Mouse (Mus musculus) gastrocnemius, adult 18-20 months (tissue): Measurements from ENCODE around the gene Prdm10. TPM values are rescaled to one million over a fixed set of nuclear protein-coding genes. Genes with fewer than 3 reads are reported as not detected.
A peak's percentile ranks its signal among the peaks of the same experiment; 100 is the strongest.

Source experiments
- DNase-seq: peaks from one replicate; pipeline ENCODE4 v3.0.0; 2021; ENCODE audit warnings: low spot score
- long read RNA-seq, 2 experiments: library from polyadenylated mRNA; stranded (forward); transcript quantifications; one replicate each; pipeline ENCODE4 v2.0.0; 2021
- total RNA-seq, 2 experiments: library from RNA; stranded (reverse); gene quantifications; 2 replicates each; pipeline ENCODE4 v1.2.3; 2021

Prdm10 gene
- 1 to 10 TPM; 3.7 to 4.1 TPM for total RNA-seq
- long read RNA-seq, experiment 1, partial matches to known transcripts, result 0 of 3 reads
- long read RNA-seq, experiment 1, other reads (novel, unspliced or antisense), result 1 of 3 reads
- long read RNA-seq, experiment 2, partial matches to known transcripts, result 0 of 2 reads
- long read RNA-seq, experiment 2, other reads (novel, unspliced or antisense), result 1 of 2 reads

DNA sequence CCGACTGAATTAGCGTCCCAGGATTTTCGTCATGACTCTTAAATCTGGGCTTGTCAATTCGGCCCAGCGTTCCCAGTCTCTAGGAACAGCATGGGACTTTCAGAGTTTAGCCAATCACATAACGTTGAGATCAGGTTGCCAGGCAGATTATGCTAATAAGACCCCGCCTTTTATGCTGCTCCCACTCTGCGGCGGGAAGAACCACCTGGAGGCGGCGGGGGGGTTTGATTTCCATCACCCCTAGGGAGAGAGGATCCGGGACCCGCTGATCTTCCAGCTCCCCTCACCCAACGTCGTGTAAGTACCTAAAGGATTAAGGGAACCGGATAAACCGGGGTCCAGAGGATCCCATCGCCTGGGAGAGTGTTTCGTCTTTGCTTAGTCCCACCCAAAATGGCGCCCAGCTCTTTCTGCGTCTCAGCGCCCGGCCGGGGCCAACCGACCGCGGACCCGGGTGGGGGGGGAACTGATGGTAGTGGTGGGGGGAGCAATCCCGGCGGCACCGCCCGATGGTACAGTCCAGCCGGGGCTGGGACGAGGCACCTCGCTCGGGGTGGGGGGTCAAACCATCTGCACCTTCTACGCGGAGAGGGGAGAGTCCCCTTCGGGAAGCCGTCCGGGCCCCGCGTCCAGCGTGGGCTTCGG is at the start of gene Prdm10:
Prdm10 (plus strand) TSS at position 173 of the 645 bp plus-strand sequence.
- DNase-seq, result peak; percentile 97

DNA sequence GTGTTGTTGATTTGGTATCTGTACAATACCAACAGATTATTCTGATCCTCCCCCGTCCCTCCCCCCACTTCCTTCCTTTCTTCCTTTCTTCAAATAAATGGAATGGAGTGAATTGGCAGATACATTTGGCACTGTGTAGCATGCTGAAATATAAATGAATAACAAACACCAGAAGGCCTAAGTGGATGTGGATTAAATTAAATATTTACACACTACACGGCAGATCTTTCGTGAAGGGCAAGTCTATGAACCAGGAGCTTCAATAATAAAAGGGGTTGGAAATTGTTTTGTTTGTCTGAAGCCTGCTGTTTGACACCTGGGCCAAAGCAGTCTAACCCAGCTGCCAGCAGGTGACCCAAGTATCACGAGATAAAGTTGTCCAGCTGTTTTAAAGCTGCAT is 45.3 kb upstream of the Prdm10 start:
- no peak for DNase-seq

DNA sequence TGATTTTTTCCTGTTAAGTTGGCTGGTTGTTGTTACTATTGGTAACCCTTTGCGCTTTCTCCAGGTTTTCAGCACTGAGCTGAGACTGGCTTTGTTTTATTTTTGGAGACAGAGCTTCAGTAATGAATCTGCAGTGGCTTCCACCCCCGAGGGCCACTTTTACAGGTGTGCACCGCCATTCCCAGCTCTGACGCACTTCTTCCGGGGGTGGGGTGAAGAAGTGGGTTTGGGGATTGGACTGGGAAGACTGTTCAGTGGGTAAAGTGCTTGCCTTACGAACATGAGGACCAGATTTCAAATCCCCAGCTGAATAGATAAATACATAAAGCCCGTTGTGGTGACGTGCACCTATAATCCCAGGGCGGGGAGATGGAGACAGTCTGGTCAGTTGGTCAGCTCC is 44.8 kb upstream of the Prdm10 start:
- DNase-seq, result no peak

DNA sequence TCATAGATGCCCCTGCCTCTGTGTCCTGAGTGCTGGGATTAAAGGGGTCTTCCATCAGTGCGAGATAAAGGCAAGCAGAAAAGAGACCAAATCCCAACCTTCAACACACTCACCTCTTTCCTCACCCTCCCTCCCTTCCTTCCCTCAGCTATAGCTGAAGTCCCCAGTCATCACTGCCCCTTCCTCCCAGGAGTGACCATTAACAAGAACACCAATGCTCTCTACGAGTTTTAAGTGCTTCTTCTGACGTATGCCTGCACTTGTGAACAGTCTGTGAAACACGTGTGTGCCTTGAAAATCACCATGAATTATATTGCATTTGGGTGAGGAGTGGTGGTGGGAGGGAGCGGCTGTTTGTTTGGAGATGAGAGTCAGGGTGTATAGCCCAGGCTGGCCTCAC is 44.3 kb upstream of the Prdm10 start:
- no peak for DNase-seq

DNA sequence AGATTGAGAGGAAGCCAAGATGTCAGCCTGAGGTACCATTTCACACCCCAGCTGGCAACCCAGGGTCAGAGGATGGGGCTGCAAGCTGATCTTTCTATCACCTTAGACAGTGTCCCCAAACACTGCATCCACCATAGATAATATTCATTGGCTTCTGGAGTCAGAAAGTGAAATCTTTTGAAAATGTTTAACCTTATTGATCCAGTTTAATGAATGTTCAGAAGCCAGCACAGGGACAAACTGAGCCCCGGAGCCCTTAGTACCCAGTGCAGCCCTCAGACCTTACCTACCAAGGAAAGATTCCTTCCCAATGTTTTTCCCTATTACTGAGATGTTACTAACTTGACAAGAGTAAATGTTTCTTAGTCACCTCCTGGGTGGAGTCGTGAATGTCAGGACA is 41.8 kb upstream of the Prdm10 start:
- no peak for DNase-seq

DNA sequence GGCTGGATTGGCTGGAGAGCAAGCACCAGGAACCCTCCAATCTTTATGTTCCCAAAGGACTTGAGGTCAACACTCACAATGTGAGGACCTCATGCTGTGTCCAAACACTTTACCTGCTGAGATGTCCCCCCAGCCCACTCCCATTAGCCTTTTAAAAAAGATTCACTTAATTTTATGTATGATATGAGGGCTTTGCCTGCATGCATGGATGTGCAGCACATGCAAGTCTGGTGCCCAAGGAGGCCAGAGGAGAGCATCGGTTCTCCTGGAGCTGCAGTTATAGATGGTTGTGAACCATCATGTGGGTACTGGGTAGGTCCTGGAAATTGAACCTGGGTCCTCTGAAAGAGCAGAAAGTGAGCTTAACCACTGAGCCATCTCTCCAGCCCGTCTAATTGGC is 40.8 kb upstream of the Prdm10 start:
- no peak for DNase-seq

DNA sequence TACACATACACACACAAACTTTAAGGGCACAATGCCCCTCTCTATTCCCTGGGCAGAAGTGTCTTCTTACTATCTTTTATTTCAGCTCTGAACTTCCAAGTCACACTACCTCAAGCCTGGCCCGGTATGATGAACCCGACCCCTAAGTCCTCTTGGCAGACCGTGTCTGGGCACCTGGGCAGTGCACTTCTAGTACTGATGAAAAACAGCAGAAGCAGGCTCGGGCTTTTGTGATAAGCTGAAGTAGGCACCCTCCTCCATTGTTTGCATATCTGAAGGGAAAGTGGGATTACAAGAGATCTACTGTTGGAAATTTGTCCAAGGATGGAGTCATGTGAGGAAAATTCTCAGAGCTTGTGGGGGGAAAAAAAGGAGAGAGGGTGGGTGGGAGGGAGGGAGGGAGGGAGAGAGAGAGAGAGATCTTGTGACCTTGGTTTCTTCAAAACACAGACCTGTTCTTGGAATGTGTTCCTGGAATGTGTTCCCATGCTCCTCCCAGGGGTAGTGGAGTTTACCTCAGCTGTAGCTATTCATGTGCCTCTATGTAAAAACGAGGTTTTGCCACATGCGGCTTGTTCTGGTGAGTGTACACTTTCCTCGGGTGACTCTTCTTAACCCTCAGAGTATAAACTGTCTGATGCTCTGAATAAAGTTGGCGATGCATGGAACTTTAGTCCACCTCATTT is 39.7 kb upstream of the Prdm10 start:
- DNase-seq, result no peak

DNA sequence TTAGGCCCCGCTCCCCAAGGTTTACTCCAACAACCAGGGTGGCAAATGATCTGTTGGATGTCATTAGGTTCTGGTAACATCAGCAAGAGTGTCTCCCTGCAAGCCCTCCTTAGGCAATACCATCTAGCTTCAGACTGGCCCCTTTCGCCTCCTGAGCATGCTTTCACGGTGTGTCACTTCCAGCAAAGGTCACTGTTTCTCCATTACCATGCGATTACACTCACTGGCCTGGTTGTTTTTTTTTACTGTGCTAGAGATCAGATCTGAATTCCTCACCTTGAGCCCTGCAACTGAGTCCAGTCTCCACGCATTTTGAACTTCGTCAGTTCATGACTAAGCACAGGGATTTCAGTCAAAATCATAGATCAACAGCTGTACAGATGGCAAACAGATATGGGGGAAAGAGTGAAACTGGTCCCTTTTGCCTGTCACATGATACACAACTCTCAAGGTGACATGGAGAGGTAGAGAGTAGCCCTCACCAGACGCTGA is 39.1 kb upstream of the Prdm10 start:
- DNase-seq, result no peak

DNA sequence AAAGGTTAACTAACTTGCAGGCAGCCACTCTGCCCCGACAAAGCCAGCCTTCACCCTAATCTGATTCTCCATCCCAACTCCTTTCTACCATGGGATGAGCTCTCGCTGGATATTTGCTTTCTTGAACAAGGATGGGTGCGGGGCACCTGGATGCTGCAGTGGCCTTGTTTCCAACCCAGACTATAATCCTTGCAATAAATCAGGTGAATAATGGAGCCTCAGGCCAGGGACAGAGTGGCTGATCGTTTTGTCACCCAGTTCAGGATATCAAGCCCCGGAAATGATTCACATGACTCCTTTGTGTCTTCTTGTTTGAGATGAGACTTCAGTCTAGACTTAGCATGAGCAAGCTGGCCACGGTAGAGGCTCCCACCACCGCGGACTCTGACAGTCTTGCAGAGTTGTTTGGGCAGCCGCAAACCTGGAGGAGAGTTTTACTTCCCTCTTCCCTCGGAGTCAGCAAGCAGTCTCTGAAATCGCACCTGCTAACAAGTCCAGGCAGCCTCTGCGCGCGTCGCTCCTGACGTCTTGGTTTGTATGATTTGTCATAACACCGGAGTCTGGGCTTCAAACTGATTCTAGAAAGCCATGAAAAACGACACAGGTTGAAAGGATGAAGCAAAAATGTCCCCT is 36.9 kb upstream of the Prdm10 start:
- DNase-seq, result no peak

DNA sequence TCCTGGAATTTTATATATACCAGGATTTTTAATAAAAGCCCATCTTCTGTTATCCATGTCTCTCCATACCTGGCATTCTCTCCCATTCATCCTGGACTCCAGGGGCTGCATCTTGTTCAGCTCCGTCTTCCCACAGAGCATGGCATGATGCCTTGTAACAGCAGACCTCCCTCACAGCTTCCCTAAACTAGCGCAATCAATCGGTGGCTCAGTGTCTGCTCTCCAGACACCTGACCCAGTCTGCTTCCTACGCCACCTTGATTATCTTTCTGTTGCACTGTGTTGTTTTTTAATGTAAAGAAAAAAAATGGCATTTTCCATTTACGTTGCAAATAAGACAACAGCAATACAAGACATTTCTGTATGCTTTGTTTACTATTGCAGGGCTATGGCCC is 36.4 kb upstream of the Prdm10 start:
- no peak for DNase-seq

DNA sequence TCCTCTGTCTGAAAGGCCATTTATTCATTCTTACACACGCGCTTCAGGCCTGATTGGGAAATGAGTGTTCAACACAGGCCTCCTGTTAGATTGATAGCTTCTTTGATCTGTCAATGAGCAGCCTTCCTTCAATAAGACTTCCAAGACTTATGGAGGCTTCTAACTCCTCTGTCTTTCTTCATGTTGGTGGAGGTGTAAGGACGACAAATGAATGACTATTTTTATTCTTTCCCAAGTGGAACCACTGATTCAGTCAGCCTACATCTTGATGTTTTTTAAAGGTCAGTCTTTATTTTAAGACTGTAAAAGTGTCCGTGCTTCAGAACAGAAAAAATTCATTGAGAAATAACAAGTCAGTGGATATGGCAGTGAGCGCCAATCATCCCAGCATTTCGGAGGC is 35.3 kb upstream of the Prdm10 start:
- no peak for DNase-seq

DNA sequence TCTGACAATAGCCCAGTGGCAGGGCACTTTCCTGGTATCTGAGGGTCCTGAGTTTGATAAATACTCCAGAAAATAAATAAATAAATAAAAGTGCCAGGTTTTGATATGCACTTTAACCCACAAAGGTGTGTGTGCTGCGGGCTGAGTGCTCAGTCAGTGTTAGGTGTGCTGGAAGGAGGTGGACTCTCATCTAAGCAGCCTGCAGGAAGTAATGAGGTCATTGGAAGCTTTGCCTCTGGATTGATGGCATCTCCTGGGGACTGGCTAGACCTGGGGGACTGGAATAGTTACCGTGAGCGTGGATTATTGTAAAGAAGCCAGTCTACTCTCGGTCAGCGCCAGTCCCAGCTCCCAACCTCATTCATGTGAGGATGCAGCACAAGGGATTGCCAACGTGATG is 33.9 kb upstream of the Prdm10 start:
- no peak for DNase-seq

DNA sequence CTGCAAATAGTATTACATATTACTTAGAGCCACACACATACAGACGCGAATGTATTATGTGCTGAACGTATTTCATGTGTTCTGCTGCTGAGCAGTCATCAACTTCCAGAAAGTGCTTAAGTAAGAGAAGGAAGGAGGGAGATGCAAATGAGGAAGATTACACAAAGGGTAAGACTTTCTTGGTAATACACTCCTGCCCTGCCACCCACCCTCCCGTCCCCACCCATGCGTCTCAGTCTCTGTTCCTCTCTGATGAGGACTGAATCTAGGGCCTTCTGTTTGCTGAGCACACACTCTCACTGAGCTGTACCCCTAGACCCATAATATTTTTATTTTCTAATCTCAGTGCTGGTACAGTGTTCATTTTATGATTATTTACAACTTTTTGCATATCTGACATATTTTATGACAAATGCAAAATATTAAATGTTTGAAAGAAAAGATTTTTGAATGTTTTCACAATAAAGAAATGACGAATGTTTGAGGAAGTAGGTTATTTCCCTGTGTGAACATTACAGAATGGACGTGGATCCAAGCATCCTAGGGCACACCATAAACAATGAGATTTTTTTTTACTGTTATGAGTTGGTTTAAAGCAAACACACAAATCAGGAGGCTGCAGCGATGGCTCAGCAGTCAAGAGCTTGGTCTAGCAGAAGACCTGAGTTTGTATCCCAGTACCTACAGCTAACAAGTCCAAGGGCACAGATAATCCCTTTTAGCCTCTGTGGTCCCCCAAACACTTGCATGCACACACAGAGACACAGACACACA is 32.7 kb upstream of the Prdm10 start:
- DNase-seq, result no peak

DNA sequence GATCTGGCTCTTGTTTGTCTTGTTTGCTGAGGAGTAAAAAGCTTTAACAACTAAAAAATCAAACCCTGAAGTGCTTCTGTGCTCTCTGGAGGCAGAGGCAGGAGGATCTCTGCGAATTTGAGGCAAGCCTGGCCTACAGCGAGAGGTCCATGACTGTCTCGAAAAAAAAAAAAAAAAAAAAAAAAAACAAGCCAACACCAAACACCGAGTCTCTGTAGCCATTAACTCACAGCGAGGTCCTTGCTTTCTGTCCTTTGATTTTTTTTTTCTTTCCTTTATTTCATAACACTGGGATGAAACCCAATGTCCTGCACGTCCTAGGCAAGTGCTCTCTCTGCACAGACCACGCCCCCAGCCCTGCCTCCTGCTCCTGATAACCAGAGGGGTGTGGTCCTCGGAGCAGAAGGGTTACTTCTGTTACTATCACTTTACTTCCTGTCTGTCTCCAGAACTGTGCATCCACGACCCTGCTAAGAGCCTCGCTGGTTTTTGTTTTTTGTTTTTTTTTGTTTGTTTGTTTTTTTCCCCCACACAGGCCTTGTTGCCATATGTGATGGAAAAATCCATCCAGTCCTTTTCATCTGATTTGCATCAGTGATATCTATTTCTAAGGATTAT is 28.0 kb upstream of the Prdm10 start:
- peak; percentile 7 for DNase-seq

DNA sequence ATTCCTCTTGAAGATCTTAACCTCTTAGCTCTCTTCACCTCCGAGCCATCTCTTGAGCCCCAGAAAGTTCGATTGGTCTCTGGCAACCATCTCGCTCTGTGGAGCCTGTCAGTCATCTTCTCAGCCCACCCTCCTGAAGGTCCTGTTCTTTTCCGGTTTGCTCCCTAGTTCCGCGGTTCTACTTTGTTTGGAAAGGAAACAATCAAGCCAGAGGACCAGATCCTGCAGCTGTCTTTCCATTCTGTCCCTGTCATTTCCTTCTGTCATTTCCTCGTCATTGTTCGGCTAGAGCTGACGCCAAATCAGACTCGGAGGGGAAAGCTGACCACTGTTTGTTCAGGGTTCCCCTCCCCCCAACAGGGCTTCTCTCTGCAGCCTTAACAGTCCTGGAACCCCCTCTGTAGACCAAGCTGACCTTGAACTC is 27.0 kb upstream of the Prdm10 start:
- peak; percentile 23 for DNase-seq

DNA sequence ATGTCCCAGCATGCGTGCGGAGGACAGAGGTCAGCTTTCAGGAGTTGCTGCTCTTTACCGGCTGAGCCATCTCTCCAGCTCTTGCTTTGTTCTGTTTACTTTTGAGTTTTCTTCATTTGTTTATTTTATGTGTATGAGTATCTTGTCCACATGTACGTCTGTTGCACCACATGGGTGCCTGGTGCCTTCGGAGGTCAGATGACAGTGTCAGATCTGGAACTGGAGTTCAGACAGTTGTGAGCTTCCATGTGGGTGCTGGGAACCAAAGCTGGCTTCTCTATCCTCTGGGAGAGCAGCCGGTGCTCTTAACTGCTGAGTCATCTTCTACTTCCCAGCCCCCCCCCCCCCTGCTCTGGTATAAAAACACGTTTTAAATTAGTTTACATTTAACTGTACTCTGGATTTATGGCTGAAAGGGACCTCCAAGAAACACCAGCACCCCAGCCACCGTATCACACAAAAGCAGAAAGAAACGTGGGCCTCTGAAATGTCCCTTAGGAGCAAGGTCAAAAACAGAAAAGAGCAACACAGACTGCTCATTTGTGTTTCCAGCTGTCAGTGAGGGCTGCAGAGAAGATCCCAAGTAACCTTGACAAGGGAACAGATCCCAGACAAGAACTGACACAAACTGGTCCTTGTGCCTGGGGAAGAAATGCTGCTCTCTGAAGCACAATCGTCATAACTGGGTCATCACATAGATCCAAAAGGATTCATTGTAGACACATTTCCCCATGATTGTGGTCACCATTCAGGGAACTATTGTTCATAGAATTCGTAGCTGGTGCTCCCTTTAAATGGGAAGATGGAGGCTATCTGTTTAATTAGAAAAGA is 26.3 kb upstream of the Prdm10 start:
- no peak for DNase-seq

DNA sequence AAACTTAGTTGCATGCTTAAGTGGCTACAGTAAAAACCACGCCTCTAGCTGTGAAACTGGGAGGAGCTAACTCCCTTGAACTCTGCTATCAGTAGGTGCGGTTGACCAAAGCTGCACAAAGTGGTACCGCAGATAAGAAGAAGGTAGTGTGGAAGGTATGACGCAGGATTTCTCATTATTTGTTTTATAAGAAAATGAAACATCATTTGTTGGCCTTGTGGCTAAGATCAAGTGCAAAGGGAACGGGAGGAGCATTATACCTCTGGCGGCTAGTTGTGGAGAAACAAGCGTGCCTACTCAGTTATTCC is 25.7 kb upstream of the Prdm10 start:
- DNase-seq, result no peak

DNA sequence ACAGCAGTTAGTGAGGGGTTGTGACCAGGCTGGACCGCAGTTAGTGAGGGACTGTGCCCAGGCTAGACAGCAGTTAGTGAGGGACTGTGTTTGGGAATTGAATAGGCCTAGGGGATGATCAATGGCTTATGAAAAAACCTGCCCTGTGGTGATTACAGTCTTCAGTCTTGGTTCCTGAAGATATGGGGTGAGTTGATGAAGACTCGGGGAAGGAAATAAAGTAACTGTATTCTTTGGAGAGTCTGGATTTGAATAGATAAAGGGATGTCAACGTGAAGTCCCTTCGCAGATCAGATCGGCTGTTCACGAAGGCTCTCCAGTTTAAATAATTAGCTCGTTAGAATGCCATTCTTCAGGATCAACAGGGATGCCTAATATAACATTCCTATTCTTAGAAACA is 24.4 kb upstream of the Prdm10 start:
- DNase-seq, result no peak

DNA sequence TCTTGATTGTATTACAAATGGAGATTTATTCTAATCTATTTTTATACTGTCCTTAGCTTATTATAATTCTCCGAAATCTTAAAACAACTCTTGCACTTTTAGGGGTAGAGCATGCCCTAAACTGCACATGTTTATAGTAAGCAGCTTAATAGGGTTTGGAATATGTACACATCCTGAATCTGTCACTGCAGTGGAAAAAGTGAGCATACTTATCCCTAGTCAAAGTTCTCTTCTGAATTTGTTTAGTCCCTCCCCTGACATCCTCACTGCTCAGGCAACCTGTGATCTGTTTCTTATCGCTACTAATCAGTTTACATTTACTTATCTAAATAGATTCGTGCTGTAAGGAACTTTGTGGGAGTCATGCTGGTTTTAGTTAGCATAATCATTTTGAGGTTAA is 22.1 kb upstream of the Prdm10 start:
- DNase-seq, result no peak

DNA sequence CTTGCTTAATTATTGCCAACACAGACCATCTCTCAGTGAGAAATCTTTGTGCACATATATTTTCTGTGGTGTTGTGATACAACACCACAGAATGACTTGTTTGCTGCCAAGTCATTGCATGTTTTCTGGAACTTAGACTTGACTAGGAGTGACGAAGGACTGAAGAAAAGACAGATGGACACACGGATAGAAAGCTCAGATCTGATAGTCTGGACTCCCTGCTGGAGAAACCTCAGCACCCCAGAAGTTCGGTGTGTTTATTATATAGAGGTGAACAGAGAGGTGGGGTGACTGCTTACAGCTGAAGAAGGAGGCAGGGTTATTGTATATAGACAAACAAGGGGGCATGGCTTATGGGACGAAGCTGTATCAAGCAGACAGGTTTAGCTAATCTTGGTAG is 20.1 kb upstream of the Prdm10 start:
- DNase-seq, result no peak
